Mouse (Mus musculus): ENCODE measurements around the gene Slc5a2.

DNA sequence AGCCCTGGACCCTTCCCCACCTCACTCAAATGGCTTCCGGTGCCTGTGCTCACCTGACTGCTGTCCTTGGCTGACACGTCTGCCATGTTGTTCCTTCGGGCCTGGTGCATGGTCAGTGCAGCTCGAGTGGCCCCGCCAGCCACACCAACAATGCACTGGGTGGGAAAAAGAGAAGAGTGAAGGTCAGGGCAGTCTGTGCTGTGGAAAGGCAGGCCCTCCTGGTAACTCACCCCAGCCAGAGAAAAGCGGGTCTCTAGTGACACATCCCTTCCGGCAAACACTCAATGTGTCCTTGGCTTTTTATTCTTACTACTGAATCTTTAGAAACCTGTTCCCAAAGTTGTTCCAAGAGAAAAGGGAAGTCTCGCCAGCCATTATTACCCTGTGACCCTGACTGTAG, 19.6 kb downstream of the Slc5a2 start:
- no peak for TF ChIP-seq CTCF (conservative IDR thresholded peaks at IDR 0.05; ENCODE audit: low read length)
- no peak for TF ChIP-seq NANOG (IDR thresholded peaks at IDR 0.05; ENCODE audit: borderline replicate concordance, low read length)
- no peak for TF ChIP-seq POU5F1 (IDR thresholded peaks at IDR 0.05; ENCODE audit: borderline replicate concordance, low read length)
